Mouse (Mus musculus): ENCODE measurements around the gene Dpp8. TPM values are rescaled to one million over a fixed set of nuclear protein-coding genes. Genes with fewer than 3 reads are reported as not detected.
A peak's percentile ranks its signal among the peaks of the same experiment; 100 is the strongest.

Dpp8 gene
- total and polyA plus RNA-seq, 2 experiments from 2014 or later, result 28.1 to 86.9 TPM

DNA sequence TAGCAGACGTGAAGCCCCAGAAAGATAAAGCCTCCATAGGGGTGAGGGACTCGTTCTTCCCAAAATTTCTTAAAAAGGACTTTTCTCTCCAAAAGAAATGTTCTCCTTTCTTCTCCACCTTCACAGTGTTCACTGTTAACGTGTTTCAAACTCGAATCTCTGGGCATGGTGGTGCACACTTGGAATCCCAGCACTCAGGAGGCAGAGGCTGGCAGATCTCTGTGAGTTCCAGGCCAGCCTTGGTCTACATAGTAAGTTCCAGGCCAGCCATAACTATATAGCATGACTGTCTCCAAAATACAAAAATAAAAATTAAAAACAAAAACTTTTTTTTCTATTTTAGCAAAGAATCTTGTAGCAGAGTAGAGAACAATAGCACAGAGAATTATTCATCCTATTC lies 12.1 kb upstream of the Dpp8 start:
- Histone ChIP-seq H3K27me3 (ENCODE audit: insufficient read depth, low read length) (no peaks in the 10 kb centered on the region), H3K4me2 (ENCODE audit: low read depth, low read length, poor library complexity, severe bottlenecking) (peak overlapping the region; percentile 76), H3K9me3 (ENCODE audit: low read length) (no peaks in the 10 kb centered on the region), H3K4me1 (ENCODE audit: insufficient read depth, low read length) (peaks cover 36% of the 10 kb centered on the region), H3K36me3 (ENCODE audit: insufficient read depth, low read length) (no peaks in the 10 kb centered on the region), H3K27ac (ENCODE audit: low read depth, low read length) (no peak overlapping the region), H3K4me3 (ENCODE audit: low read depth, low read length) (peak overlapping the region; percentile 69), H3K9ac (replicated peaks; ENCODE audit: low read length, poor library complexity, severe bottlenecking) (peak overlapping the region; percentile 74; the same call in 1 of the 2 replicates)
- no peak for TF ChIP-seq CTCF (IDR thresholded peaks at IDR 0.05)
- 65% methylated on average over 4 of the region's 4 CpGs for WGBS
- DNase-seq (ENCODE audit: low spot score) (no peak), ATAC-seq (ENCODE audit: low FRiP score) (no peak)

DNA sequence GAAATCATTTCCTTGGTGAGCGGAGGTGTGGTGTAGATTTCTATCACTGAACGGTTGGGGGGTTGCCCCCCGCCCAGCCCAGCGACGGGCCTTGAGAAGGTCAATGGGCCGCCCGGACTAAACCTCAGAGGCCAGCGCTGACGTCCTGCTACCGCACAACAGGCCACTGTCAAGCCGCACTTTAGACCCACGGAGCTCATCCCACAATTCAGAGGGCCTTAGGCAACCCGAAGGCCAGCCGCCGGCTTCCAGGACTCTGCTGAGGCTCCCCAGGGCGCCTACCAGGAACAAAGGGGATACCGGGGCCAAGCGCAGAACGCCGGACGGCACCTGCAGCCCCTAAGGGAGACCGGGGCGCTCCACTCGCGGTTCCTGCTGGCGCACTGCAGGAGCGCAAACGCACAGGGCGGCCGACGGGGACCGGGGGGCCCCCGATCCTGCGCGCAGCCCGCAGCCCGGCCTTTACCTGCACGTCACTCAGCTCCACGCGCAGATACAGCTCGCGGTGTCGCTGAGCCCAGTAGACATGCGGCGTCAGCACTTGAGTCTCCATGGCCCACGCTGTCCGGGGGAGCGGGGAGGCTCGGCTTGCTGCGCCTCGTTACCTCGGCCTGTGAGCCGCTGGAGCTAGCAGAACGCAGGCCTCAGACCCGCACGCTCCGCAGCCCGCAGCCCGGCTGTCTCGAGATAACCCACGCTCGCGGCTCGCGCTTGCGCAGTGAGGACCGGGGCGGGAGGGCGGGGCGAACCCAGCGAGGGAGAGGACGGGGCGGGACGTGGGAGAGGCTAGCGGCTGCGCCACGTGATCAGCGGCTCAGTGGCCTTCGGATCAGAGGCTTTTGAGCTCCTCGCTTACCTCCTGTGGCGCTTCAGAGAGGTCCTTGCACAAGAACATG lies 11.0 kb upstream of the Dpp8 start, which contains the start of gene Hacd3:
Hacd3 (minus strand) TSS at position 703 of the 896 bp plus-strand sequence.
- Histone ChIP-seq H3K4me2 (ENCODE audit: low read depth, low read length, poor library complexity, severe bottlenecking) (peak within 1 kb of the TSS; percentile 76), H3K9ac (replicated peaks; ENCODE audit: low read length, poor library complexity, severe bottlenecking) (peak within 1 kb of the TSS; percentile 74), H3K27me3 (ENCODE audit: insufficient read depth, low read length) (no peaks in the 10 kb centered on the region), H3K4me3 (ENCODE audit: low read depth, low read length) (peak within 1 kb of the TSS; percentile 69), H3K4me1 (ENCODE audit: insufficient read depth, low read length) (peaks cover 34% of the 10 kb centered on the region), H3K36me3 (ENCODE audit: insufficient read depth, low read length) (no peaks in the 10 kb centered on the region), H3K27ac (ENCODE audit: low read depth, low read length) (peak within 1 kb of the TSS; percentile 85), H3K9me3 (ENCODE audit: low read length) (no peaks in the 10 kb centered on the region)
- TF ChIP-seq CTCF (IDR thresholded peaks at IDR 0.05), result no peak
- ATAC-seq (ENCODE audit: low FRiP score), result peak; percentile 94
- under 1% methylated on average over 71 of the region's 81 CpGs for WGBS
- peak; percentile 97 for DNase-seq (ENCODE audit: low spot score)

DNA sequence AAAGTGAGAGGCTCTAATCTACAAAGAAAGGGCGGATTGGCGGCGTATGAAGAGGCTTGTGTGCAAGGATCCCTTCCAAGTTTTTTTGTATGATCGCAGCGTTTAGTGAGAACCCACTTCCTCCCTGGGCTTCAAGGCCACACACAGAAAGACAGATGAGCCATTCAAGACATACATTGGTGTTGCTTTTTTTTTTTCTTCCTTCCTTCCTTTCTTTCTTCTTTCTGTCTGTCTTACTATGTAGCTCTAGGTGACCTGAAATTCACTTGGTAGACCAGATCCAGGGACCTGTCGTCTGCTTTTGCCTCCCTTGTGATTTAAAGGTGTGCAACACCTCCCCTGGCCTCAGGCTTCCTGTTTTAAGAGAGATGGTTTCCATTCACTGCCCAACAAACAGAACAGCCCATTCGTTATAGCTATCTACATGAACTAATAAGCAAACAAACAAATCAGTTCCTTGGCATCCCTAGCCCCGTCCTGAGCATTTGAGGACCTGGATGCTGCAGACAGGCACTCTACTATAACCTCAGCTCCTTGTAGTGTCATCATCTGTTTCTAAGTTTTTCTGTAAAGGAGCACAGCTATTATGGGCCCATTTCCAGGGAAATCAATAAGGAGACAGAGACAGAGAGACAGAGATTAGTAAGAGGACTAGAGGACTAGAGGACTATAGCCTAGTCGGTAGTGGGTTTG lies 10.2 kb upstream of the Dpp8 start:
- Histone ChIP-seq H3K27me3 (ENCODE audit: insufficient read depth, low read length) (no peaks in the 10 kb centered on the region), H3K36me3 (ENCODE audit: insufficient read depth, low read length) (no peaks in the 10 kb centered on the region), H3K4me2 (ENCODE audit: low read depth, low read length, poor library complexity, severe bottlenecking) (peak overlapping the region; percentile 76), H3K9ac (replicated peaks; ENCODE audit: low read length, poor library complexity, severe bottlenecking) (peak overlapping the region; percentile 74), H3K9me3 (ENCODE audit: low read length) (no peaks in the 10 kb centered on the region), H3K27ac (ENCODE audit: low read depth, low read length) (peak overlapping the region; percentile 85), H3K4me3 (ENCODE audit: low read depth, low read length) (peak overlapping the region; percentile 69), H3K4me1 (ENCODE audit: insufficient read depth, low read length) (peaks cover 28% of the 10 kb centered on the region; the same call in 1 of the 2 replicates)
- TF ChIP-seq CTCF (IDR thresholded peaks at IDR 0.05), result no peak
- ATAC-seq (ENCODE audit: low FRiP score) (no peak; the same call in 1 of the 2 replicates), DNase-seq (ENCODE audit: low spot score) (no peak)
- 16% methylated on average over 9 of the region's 9 CpGs for WGBS

DNA sequence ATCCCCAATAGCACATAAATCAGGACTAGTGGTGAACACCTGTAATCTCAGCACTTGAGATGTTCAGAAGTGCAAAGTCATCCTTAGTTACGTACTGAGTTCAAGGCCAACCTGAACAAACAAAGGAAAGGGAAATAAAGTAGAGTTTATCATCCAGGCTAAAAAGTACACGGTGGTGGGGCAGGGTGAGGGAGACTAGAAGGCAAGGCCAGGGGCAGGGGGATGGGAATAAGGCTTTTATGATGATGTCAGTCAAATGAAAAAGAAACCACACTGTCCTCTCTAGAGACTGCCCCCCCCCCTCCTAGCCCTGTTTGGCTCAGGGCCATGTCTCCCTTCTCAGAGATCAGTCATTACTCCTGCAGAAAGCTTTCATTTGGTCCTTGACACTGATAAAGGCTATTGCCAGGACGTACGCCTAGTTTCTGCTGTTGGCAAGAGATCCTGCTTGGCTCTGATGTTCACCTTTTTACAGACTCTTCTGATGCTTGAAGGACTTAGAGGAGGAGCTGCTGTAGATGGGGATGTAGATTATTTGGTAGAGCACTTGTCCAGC lies 9.6 kb upstream of the Dpp8 start:
- Histone ChIP-seq H3K9ac (replicated peaks; ENCODE audit: low read length, poor library complexity, severe bottlenecking) (no peak overlapping the region), H3K27me3 (ENCODE audit: insufficient read depth, low read length) (no peaks in the 10 kb centered on the region), H3K4me3 (ENCODE audit: low read depth, low read length) (no peak overlapping the region), H3K4me1 (ENCODE audit: insufficient read depth, low read length) (peaks cover 22% of the 10 kb centered on the region; the same call in 1 of the 2 replicates), H3K36me3 (ENCODE audit: insufficient read depth, low read length) (no peaks in the 10 kb centered on the region), H3K9me3 (ENCODE audit: low read length) (no peaks in the 10 kb centered on the region), H3K27ac (ENCODE audit: low read depth, low read length) (peak overlapping the region; percentile 85; the same call in 1 of the 2 replicates), H3K4me2 (ENCODE audit: low read depth, low read length, poor library complexity, severe bottlenecking) (no peak overlapping the region)
- DNase-seq (ENCODE audit: low spot score) (no peak), ATAC-seq (ENCODE audit: low FRiP score) (no peak)
- TF ChIP-seq CTCF (IDR thresholded peaks at IDR 0.05), result peak; percentile 20; the same call in 1 of the 2 replicates
- WGBS, result 63% methylated on average over 4 of the region's 4 CpGs

DNA sequence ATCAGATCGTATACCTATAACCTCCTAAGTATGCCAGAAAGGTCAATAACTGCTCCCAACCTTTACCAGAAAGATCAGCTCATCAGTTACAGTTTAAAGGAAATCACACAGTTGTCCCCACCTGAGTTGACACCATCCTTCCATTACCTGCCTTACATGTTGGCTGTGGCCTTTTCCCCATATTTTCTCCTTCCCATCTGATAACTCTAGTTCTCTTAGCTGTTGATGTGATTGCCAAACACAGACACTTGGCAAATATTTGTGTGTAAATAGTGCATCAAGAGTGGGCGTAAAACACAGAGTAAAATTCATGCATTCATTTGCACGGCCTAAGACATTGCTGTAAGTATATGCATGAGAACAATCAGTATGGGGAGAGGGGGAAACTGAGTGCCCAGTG lies 8.8 kb upstream of the Dpp8 start:
- 93% methylated on average over 3 of the region's 3 CpGs for WGBS
- no peak overlapping the region for H3K27ac ChIP-seq (ENCODE audit: low read depth, low read length)
- H3K36me3 ChIP-seq (ENCODE audit: insufficient read depth, low read length), result no peaks in the 10 kb centered on the region
- H3K4me1 ChIP-seq (ENCODE audit: insufficient read depth, low read length), result peaks cover 15% of the 10 kb centered on the region; the same call in 1 of the 2 replicates
- TF ChIP-seq CTCF (IDR thresholded peaks at IDR 0.05), result no peak
- H3K4me3 ChIP-seq (ENCODE audit: low read depth, low read length), result no peak overlapping the region
- H3K27me3 ChIP-seq (ENCODE audit: insufficient read depth, low read length), result no peaks in the 10 kb centered on the region
- no peak overlapping the region for H3K9ac ChIP-seq (replicated peaks; ENCODE audit: low read length, poor library complexity, severe bottlenecking)
- H3K9me3 ChIP-seq (ENCODE audit: low read length), result no peaks in the 10 kb centered on the region
- DNase-seq (ENCODE audit: low spot score) (no peak), ATAC-seq (ENCODE audit: low FRiP score) (no peak)
- no peak overlapping the region for H3K4me2 ChIP-seq (ENCODE audit: low read depth, low read length, poor library complexity, severe bottlenecking)
